In the genomic region with DNA sequence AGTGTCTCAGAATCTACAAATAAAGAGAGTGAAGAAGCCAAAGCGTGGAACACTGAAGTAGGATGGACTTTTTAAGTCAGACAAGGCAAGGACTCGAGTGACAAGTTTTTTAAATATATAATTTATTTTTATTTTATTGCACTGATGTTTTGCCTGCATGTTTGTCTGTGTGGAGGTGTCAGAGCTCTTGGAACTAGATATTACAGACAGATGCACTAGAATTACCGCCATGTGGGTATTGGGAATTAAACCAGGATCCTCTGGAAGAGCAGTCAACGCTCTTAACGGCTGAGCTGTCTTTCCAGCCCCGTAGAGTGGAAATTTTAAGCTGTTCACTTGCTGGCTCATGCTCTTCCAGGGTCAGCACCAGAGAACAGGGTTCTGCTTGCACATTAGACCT, we compare ENCODE assay signal across 19 mouse cellular contexts. TPM values are rescaled to one million over a fixed set of nuclear protein-coding genes. Genes with fewer than 3 reads are reported as not detected.
A peak's percentile ranks its signal among the peaks of the same experiment; 100 is the strongest.
DNase-seq lines count a peak whose midpoint lies in the region; ATAC-seq and TF ChIP-seq lines count a peak whose summit lies in the region.
"Had no signal": no experiment of that assay in that cellular context is flagged by ENCODE, and none has a peak within 500 bp of the region (broad histone marks: within the 10 kb centered on the region; RNA-seq: fewer than 3 reads in every experiment).

No protein-coding gene starts in this region.

- 82% methylated on average over 6 of the region's 6 CpGs for WGBS in heart, embryonic 13.5 days
- 69% methylated on average over 6 of the region's 6 CpGs for WGBS in stomach, postnatal 0 days
- 87% methylated on average over 6 of the region's 6 CpGs for WGBS in hindbrain, embryonic 12.5 days

- peak overlapping the region; percentile 77 for H3K27ac ChIP-seq in heart, embryonic 13.5 days (replicated peaks)
- peak overlapping the region; percentile 56; the same call in 1 of the 2 replicates for H3K27ac ChIP-seq in stomach, postnatal 0 days (replicated peaks)
- H3K27ac ChIP-seq in hindbrain, embryonic 12.5 days, result no peak overlapping the region
- H3K27ac ChIP-seq: embryonic facial prominence, embryonic 12.5 days; liver, embryonic 14.5 days; neural tube, embryonic 13.5 days had no signal

- H3K4me3 ChIP-seq in heart, embryonic 13.5 days, result no peak overlapping the region
- H3K4me3 ChIP-seq in stomach, postnatal 0 days (ENCODE audit: low read depth, low read length), result no peak overlapping the region
- H3K4me3 ChIP-seq in hindbrain, embryonic 12.5 days, result no peak overlapping the region
- H3K4me3 ChIP-seq: embryonic facial prominence, embryonic 12.5 days; midbrain, embryonic 10.5 days; neural tube, embryonic 13.5 days had no signal

- no peaks in the 10 kb centered on the region for H3K27me3 ChIP-seq in heart, embryonic 13.5 days (replicated peaks)
- no peaks in the 10 kb centered on the region for H3K27me3 ChIP-seq in stomach, postnatal 0 days (ENCODE audit: control insufficient read depth, insufficient read depth, low read length)
- H3K27me3 ChIP-seq in hindbrain, embryonic 12.5 days, result no peaks in the 10 kb centered on the region
- H3K27me3 ChIP-seq: embryonic facial prominence, embryonic 12.5 days; neural tube, embryonic 13.5 days; Patski had no signal

- no peaks in the 10 kb centered on the region for H3K36me3 ChIP-seq in heart, embryonic 13.5 days
- H3K36me3 ChIP-seq in stomach, postnatal 0 days (ENCODE audit: control insufficient read depth, insufficient read depth, low read length), result no peaks in the 10 kb centered on the region
- no peaks in the 10 kb centered on the region for H3K36me3 ChIP-seq in hindbrain, embryonic 12.5 days
- H3K36me3 ChIP-seq: embryonic facial prominence, embryonic 12.5 days; midbrain, embryonic 10.5 days; neural tube, embryonic 13.5 days had no signal

- peak; percentile 54 to 55 for DNase-seq in cerebellum, postnatal 10 days
- DNase-seq in cerebellum, postnatal 36 days, result no peak
- DNase-seq in heart, postnatal 4 days, result no peak
- peak; percentile 31 for DNase-seq in right cerebral cortex, adult 18-20 months
- no peak for DNase-seq in right cerebral cortex, postnatal 4 days
- DNase-seq in stomach, postnatal 0 days (ENCODE audit: low spot score), result no peak
- DNase-seq: B cell, adult 2 months; thymus, postnatal 14 days had no signal

- TF ChIP-seq CTCF in stomach, postnatal 0 days (IDR thresholded peaks at IDR 0.05; ENCODE audit: low read depth), result no peak

- no peak overlapping the region for H3K9ac ChIP-seq in heart, embryonic 13.5 days
- H3K9ac ChIP-seq in stomach, postnatal 0 days (ENCODE audit: low read length), result no peak overlapping the region
- no peak overlapping the region for H3K9ac ChIP-seq in hindbrain, embryonic 12.5 days
- H3K9ac ChIP-seq: embryonic facial prominence, embryonic 12.5 days; liver, embryonic 14.5 days; neural tube, embryonic 13.5 days had no signal

- H3K4me2 ChIP-seq in heart, embryonic 13.5 days, result no peak overlapping the region
- no peak overlapping the region for H3K4me2 ChIP-seq in stomach, postnatal 0 days (replicated peaks; ENCODE audit: low read depth)
- H3K4me2 ChIP-seq in hindbrain, embryonic 12.5 days (replicated peaks), result no peak overlapping the region
- H3K4me2 ChIP-seq: embryonic facial prominence, embryonic 12.5 days; neural tube, embryonic 13.5 days had no signal

- ATAC-seq in heart, embryonic 13.5 days (ENCODE audit: extremely low read depth, insufficient number of reproducible peaks, low FRiP score, low TSS enrichment), result no peak
- no peak for ATAC-seq in stomach, postnatal 0 days (ENCODE audit: low FRiP score, low TSS enrichment)
- ATAC-seq in hindbrain, embryonic 12.5 days (ENCODE audit: low FRiP score), result no peak
- ATAC-seq: Patski had no signal

- no peaks in the 10 kb centered on the region for H3K9me3 ChIP-seq in heart, embryonic 13.5 days
- H3K9me3 ChIP-seq in stomach, postnatal 0 days (ENCODE audit: control insufficient read depth, low read length), result no peaks in the 10 kb centered on the region
- H3K9me3 ChIP-seq in hindbrain, embryonic 12.5 days (replicated peaks), result no peaks in the 10 kb centered on the region
- H3K9me3 ChIP-seq: embryonic facial prominence, embryonic 12.5 days; midbrain, embryonic 10.5 days; neural tube, embryonic 13.5 days had no signal

- peaks cover 38% of the 10 kb centered on the region for H3K4me1 ChIP-seq in heart, embryonic 13.5 days
- peaks cover 3% of the 10 kb centered on the region; the same call in 1 of the 2 replicates for H3K4me1 ChIP-seq in stomach, postnatal 0 days (replicated peaks; ENCODE audit: control insufficient read depth, insufficient read depth)
- H3K4me1 ChIP-seq in hindbrain, embryonic 12.5 days, result peaks cover 18% of the 10 kb centered on the region

- TF ChIP-seq EP300 in stomach, postnatal 0 days (optimal IDR thresholded peaks at IDR 0.05), result no peak

RNA-seq across cellular contexts. Expression of a gene that starts 39.1 kb away (rescaled TPM):
- polyA plus RNA-seq in heart, embryonic 13.5 days (2015; fragmentation: Nextera tagmentation; extraction: Ambion mirVana), result 12.1 and 13.0 TPM in 2 replicates
- 1 to 10 TPM; 6.9 to 9.1 TPM for total RNA-seq in heart, postnatal 4 days (2021)
- polyA plus RNA-seq in stomach, postnatal 0 days (2015; fragmentation: Nextera tagmentation; extraction: Ambion mirVana), result 31.6 and 34.3 TPM in 2 replicates
- polyA plus RNA-seq in hindbrain, embryonic 12.5 days (2016; fragmentation: Nextera tagmentation; extraction: Ambion mirVana), result 8.5 and 9.1 TPM in 2 replicates

RNA-seq across cellular contexts. Expression of a gene that starts 40.8 kb away (rescaled TPM):
- 297 and 314 TPM in 2 replicates for polyA plus RNA-seq in heart, embryonic 13.5 days (2015; fragmentation: Nextera tagmentation; extraction: Ambion mirVana)
- 100 to 1,000 TPM; 104 to 109 TPM for total RNA-seq in heart, postnatal 4 days (2021)
- 208 and 212 TPM in 2 replicates for polyA plus RNA-seq in stomach, postnatal 0 days (2015; fragmentation: Nextera tagmentation; extraction: Ambion mirVana)
- 592 and 633 TPM in 2 replicates for polyA plus RNA-seq in hindbrain, embryonic 12.5 days (2016; fragmentation: Nextera tagmentation; extraction: Ambion mirVana)

RNA-seq across cellular contexts. Expression of a gene that starts 40.9 kb away (rescaled TPM):
- polyA plus RNA-seq in heart, embryonic 13.5 days (2015; fragmentation: Nextera tagmentation; extraction: Ambion mirVana), result 0.05 and 0.08 TPM in 2 replicates
- total RNA-seq in heart, postnatal 4 days (2021), result not detected
- 0.05 TPM in 2 replicates for polyA plus RNA-seq in stomach, postnatal 0 days (2015; fragmentation: Nextera tagmentation; extraction: Ambion mirVana)
- polyA plus RNA-seq in hindbrain, embryonic 12.5 days (2016; fragmentation: Nextera tagmentation; extraction: Ambion mirVana), result 0.14 and 0.30 TPM in 2 replicates
- total RNA-seq: adrenal gland, postnatal 36 days; heart, postnatal 10 days; monocyte, adult 5-6 weeks had no signal
- polyA plus RNA-seq: neural tube, embryonic 13.5 days; stomach, embryonic 14.5 days had no signal

RNA-seq across cellular contexts. Expression of a gene that starts 57.9 kb away (rescaled TPM):
- 24.7 and 32.3 TPM in 2 replicates for polyA plus RNA-seq in heart, embryonic 13.5 days (2015; fragmentation: Nextera tagmentation; extraction: Ambion mirVana)
- total RNA-seq in heart, postnatal 4 days (2021), result 1 to 10 TPM; 6.1 to 7.8 TPM
- 15.2 and 17.8 TPM in 2 replicates for polyA plus RNA-seq in stomach, postnatal 0 days (2015; fragmentation: Nextera tagmentation; extraction: Ambion mirVana)
- 23.2 and 25.6 TPM in 2 replicates for polyA plus RNA-seq in hindbrain, embryonic 12.5 days (2016; fragmentation: Nextera tagmentation; extraction: Ambion mirVana)

Comparison
In these comparisons a context has a peak if more than half of its experiments do, and no peak if none do; other contexts are left out.
1. DNase-seq: peak in cerebellum, postnatal 10 days (2 of 2) and right cerebral cortex, adult 18-20 months (single experiment); none in cerebellum, postnatal 36 days (0 of 2), heart, postnatal 4 days (single experiment), right cerebral cortex, postnatal 4 days (single experiment) and stomach, postnatal 0 days (single experiment).